Mouse (Mus musculus) lung, postnatal 0 days (tissue): Measurements from ENCODE around the gene Msh3.

Source experiments
- CTCF ChIP-seq: IDR thresholded peaks from 2 replicates; pipeline ENCODE4 v1.5.1; 2016; ENCODE audit warnings: antibody characterized with exemption, mild to moderate bottlenecking
- EP300 ChIP-seq: IDR thresholded peaks from 2 replicates; pipeline ENCODE4 v1.6.1; 2016; ENCODE audit warnings: antibody characterized with exemption, mild to moderate bottlenecking, control low read depth

DNA sequence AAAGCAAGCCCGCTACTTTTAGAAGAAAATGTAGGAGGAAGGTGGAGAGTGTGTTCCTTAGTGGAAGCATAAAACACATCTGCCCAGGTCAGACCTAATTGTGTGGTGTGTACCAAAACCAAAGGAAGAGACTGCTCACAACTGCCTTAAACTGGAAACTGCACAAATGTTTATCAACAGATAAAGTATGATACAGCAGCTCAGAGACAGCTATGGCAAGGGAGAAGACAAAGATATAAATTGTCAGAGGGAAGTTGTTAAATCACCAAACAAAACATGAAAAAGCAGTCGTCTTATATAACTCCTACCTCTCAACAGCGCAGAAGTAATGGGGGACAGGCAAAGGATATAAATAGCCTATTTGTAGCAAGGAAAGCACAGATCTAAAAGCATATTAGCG lies 117.8 kb downstream of the Msh3 start:
- no peak for TF ChIP-seq CTCF
- no peak for TF ChIP-seq EP300
